Mouse (Mus musculus): Measurements from ENCODE around the gene Lsm12. TPM values are rescaled to one million over a fixed set of nuclear protein-coding genes. Genes with fewer than 3 reads are reported as not detected.

Lsm12 gene
- total RNA-seq, 4 experiments from 2014 or later: 53.5 to 61.6 (median 58.8) TPM

DNA sequence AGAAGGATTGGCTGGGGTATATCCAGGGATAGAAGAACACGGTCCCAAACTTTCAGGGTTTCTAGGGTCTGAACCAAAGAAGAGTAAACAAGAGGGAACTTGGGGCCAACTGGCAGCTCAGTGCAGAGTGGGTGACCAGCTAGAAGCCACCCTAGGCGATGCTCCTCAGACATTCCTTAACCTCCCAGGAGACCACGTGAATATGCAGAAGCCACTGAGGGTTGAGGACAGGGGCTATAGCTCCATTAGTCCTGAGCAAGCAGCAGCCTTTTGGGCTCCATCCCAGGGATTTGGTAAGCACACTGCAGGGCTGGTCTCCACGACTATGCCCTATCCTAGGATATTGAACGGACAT, 31.8 kb upstream of the Lsm12 start:
- no peak for DNase-seq (ENCODE audit: low spot score in 2 of 2)

DNA sequence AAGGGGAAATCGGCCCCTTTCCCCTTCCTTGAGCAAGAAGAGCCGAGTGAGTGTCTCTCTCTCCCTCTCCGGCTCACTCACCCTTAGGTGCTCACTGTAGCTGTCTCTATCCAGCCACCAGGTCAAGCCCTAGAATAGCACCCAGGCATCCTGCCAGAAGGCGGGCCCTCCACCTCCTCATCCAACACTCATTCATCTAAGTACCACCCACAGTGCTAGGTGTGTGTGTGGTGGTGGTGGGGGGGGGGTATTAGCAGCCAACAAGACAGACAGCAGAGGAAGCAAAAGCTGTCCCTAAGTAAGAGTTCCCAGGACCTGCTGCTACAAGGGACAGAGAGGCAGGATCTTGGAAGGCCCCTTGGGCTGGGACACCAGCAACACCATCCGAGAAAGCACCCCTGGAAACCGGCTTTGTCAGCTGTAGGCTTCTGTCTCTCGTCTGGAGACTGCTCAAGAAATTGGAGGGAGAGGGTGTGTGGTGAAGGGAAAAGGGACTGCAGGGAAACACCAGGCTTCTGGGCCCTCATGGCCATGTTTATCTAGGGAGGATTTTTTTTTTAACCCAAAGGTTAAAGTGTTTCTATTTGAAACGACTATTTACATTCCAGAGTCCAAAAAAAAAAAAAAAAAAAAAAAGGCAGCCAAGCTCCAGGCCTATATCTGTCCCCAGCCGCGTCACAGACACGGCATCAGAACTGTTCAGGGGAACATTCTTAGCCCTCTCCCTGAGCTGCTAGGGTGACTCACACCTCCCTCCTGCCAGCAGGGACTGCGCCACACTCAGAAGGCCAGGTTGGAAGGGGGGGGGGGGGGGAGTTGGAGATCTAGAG, 31.2 kb upstream of the Lsm12 start:
- DNase-seq (ENCODE audit: low spot score in 2 of 2): no peak

DNA sequence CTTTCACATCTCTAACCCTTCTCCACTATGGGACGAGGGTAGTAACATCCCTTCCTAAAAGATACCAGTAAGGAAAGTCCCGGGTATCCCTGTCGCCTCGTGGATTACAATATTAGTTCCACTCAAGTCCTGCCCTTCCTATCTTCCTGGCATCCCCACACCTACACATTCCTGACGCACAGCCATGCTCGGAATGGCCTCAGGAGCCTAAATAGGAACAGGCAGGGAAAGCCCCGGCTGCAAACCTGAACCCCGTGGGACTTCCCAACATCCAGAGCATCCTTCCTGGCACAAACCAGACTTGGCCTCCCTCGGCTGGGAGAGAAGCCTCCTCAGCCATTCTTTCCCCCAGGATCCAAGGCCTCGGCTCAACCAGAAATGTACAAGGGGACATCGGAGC, 30.4 kb upstream of the Lsm12 start:
- no peak for DNase-seq (ENCODE audit: low spot score in 2 of 2)

DNA sequence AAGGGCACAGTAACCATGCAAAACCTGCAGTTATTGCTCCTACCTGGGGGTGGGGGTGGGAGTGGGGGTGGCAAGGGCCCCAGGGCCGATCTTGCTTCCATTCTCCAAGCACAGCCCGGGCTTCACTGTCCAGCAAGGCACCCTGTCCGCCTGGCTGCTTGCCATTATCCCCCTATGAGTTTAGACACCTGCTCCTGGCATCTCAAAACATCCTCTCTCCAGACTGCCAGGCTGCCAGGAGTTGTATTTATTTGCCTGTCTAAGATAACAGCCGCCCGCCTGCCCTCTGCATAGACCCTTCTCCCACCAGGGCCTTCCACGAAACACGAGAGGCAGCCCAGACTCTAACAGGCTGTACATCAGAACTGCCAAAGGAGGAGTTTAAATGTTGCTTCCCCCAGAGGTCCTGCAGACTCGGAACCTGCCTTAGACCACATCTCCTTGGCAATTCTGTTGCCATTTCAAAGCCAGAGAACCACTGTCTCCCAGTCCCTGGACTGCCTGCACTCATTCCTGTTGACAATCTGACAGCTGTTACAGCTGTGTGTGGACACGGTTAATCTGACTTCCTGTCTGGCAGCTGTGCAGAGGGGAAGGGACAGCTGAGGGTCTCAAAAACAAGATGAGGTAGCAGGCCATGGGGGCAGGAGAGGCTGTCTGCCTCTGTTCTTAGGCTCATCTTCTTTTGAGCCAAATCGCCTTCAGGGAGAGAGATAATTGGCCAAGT, 29.5 kb upstream of the Lsm12 start:
- DNase-seq (ENCODE audit: low spot score in 2 of 2): no peak

DNA sequence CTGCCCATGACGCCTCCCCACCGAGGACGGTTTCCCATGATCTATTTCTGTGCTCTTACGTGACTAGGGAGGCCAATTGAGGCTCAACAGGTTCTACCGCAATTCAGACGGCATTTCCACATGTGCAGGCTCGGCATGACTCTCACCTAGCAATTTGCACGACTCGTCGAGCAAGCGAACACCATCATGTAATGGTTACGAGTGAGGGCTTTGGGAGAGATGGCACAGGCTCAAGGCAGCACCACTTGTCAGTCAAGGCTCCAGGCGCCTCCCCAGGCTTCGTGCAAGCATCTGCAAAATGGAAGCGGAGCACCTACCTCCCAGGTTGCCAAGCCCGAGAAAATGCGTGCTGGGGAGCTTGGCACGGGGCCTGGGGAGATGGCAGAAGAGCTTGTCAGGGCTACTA, 26.8 kb upstream of the Lsm12 start:
- DNase-seq (ENCODE audit: low spot score in 2 of 2): no peak

DNA sequence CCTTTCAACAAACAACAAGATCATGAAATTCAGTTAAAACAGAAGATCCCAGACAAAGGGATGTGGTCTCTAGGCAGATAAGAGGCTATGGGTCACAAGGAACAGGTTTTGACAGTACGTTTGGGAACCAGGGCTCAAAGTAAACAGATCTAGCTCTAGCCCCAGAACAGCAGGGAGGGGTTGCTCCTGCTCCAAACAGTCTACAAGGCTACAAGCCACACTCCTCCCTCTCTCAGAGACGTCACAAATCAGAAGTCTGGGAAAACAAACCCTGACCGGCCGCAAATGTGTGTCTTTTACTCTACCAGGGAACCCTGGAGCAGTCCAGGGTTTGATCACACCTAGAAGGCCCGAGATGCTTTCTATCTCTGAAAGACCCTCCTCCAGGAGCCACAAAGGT, 25.9 kb upstream of the Lsm12 start:
- no peak for DNase-seq (ENCODE audit: low spot score in 2 of 2)

DNA sequence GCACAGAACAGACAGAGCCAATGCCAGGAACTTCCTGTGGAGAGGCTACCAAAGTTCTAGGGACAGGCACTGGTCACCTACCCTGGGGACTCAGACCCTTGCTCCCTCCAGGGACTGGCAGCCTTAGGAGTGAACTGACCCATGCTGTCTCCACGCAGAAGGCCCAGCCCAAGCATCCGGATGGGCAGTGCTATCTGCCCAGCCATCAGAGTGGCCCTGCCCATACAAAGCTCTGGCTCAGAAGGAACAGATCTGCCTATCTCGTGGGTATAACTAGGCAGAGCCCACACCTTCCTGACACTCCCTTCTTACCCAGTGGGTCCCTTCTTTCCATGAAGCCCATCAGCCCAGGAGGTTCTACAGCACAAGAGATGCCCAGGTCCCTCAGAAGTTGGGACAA, 25.1 kb upstream of the Lsm12 start:
- no peak for DNase-seq (ENCODE audit: low spot score in 2 of 2)

DNA sequence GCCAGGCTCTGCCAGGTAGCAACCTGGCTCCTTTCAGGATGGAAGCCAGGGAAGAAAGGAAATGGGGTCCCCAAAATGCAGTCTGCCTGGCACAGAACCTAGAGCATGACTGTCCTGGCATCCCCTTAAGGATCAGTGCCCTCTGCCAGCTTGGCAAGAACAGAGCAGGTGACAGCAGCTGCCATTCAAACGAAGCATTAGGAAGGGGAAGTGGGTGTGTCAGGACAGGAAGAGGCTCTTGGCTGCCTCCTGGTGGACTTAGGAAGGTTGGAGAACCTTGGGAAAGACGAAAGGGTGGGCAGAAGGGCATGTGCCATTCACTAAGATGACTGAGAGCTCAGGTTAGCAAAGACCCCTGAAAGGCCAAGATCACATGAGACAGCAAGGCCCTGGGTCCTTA, 24.6 kb upstream of the Lsm12 start:
- no peak for DNase-seq (ENCODE audit: low spot score in 2 of 2)

DNA sequence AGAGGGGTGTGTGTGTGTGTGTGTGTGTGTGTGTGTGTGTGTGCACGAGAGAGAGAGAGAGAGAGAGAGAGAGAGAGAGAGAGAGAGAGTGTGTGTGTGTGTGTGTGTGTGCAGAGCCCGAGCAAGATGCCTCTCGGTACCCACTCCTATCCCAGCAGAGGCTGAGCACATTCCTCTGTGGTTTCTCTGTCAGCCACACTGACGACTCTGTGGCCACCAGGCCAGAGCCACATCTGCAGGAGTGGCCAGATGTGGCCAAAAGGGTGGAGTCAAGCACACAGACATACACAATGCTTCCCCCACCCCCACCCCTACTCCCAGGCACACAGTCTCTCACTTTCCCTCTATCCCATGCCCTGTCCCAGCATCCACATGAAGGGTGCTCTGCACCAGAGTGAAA, 23.8 kb upstream of the Lsm12 start:
- no peak for DNase-seq (ENCODE audit: low spot score in 2 of 2)

DNA sequence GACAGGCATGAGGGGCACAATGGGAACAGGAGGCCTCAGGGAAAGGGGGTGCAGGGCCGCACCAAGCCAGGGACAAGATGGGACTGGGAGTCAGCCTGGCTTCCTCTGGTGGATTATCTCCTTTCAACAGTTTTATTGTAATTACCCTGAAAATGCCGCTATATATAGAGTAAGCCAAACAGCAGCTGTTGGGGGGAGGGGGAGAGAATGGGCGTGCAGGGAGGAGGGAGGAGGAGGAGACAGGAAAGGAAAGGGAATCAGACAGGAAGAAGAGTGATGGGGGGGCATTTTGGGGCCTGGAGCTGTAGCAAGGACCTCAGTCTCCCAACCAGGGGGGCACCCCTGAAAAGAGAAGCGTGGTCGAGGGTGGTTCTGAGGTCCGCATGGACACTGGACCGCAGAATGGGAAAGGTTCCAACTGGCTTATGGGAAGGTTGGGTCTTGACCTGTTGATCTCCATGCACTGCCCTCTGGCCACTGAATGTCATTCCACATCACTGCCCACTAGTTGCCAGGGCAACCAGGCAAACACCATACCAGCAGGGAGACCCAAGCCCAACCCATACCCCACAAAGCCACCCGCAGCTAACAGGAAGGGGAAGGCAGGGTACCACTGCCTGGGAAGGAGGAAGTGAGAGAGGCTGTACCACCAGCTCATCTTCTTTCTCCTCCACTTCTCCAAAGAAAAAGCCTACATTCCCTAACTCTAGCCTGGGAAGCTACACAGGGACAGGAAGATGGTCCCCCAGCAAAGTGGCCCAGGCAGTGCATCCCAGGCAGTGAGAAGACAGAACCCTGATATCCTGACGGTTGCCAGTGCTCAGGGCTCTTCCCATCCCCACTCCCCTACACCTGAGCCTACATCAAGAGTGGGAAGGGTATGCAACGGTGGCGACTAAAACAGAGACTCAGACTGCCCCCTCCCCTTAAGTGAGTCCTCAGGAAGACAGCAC, 23.0 kb upstream of the Lsm12 start:
- peak; percentile 50 to 57 for DNase-seq (ENCODE audit: low spot score in 2 of 2)

DNA sequence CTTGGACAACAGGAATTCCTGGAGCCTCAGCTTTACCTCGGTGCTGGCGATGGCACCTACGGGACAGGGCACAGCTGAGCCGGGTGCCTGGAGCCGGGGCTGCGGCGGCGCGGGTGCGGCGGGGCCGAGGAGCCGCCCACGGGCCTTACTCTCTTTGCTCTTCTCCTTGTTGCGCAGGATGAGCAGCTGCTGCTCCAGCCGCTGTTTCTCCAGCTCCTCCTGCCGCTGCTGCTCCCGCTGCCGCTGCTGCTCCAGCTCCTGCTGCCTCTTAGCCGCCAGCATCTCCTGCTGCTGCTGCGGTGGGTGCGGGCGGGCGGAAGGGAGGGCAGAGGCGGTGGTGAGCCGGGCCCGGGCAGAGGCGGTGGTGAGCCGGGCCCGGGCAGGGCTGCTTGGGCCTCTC, 21.4 kb upstream of the Lsm12 start:
- no peak for DNase-seq (ENCODE audit: low spot score in 2 of 2)

DNA sequence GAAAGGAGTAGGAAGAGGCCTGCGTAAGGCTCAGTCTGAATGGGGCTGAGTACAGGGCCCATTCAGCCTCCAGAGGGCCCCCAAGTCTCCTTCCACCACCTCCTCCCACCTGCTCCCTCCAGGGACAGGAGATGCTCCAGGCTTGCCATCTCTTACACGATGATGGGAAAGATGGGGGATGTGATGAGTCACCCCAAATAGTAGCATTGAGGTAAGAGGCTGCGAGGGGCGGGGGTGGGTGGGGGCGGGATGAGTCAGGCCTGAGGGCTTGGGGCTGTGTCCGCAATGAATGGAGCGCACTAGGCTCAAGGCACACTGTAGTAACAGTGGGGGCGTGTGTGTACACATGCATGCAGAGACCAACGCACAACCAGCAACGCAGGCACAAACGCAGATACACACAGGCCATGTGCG, 16.3 kb upstream of the Lsm12 start:
- no peak for DNase-seq (ENCODE audit: low spot score in 2 of 2)

DNA sequence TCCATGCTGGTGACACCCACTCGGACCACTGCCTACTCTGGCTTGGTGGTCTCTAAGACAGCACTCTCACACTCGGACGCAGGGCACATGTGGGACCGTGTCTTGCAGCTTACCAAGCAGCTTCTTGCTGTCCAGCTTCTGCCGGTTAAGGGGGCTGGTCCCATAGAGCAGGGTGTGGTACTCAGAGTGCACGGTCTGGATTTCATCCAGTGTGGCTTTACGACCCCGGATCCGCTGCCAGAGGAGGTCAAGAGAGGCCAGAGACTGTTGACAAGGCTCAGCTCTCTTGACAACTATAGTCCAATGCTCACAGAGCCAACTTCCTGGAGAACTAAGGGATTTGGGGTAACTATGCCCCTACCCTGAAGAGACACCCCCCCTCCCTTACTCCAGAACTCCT, 14.8 kb upstream of the Lsm12 start:
- no peak for DNase-seq (ENCODE audit: low spot score in 2 of 2)

DNA sequence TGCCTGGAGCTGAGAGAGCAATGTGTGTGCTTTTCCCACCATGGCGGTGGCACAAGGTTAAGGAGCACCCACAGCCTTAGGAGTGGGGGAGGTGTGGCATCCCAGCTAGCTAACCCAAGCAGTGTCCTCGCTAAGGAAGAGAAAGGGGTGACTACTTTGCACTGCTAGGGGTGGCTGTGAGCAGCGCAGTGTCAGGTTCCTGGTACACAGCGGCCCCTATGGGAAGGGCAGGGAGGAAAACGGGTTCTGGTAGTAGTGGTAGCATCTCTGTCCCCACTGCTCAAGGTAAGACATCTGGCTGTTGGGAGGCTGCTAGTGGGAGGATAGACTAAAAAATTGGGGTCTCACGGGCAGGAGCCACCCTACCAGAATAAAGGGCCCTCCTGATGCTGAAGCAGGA, 13.1 kb upstream of the Lsm12 start:
- peak in 1 of 2 experiments; percentile 3 for DNase-seq (ENCODE audit: low spot score in 2 of 2)

DNA sequence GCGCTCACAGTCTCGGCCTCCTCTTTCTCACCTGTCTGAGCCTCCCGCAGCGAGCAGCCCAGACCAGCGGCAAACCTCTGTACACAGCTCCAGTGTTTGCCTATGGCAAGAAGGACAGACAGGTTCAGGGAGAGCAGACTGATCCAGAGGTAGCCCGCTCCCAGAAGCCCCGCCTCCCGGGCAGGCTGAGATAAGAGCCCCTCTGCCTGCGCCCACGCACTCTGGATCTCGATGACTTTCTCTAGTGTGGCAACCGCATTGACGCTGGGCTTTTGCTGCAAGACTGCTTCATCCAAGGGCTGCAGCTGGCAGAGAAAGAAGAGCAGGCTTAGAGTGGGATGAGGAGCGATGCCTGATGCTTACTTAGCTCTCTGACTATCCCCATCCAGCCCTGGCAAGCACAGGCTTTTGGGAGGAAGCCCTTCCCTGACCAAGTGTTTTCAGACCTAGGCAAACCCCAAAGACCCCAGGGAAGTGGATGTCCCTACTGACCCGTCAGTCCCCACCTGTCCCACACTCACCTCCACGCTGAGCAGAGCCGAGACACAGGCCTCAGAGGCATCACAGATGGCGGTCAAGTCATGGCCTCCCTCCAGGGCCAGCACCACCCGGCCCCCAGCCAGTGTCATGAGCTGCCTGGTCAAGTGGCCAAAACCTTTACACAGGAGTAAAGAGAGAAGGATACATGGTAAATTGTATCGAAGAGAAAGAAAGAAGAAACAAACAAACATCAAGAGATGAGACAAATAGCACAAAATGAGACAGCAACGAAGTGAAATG, 11.1 kb upstream of the Lsm12 start:
- peak in 1 of 2 experiments; percentile 59 for DNase-seq (ENCODE audit: low spot score in 2 of 2)

DNA sequence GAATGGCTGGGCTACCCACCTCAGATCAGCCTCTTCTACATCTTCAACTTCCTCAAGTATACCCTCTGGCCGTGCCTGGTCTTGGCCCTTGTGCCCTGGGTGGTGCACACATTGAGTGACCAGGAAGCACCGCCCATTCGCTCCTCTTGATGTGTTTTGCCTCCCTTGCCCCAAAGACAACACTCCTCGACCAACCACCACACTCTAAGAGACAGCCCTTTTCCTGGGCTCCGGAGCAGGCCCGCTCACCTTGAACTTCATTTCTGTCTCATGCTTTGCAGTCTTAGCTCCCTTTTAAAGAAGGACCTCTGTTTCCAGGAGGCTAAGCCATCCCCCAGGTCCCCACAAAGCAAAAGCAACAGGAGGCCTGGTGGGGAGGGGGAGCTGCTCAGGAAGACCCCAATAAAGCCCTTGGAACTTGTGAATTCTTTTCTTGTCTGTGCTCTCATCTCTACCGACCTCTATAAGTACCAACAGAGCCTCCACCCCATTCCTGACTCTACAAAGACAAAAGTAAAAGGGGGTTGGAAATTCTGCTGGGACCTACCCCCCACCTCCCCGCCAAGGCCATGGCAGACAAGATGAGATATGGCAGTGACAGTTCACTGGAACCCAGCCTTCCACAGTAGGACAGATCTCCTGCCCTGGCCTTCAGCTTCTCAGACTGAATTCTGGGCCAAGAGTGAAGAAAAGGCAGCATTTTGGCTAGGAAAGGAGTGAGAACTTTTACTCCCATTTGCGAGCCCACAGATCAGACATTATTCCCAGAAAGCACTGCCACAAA, 8.8 kb upstream of the Lsm12 start:
- DNase-seq (ENCODE audit: low spot score in 2 of 2): no peak

DNA sequence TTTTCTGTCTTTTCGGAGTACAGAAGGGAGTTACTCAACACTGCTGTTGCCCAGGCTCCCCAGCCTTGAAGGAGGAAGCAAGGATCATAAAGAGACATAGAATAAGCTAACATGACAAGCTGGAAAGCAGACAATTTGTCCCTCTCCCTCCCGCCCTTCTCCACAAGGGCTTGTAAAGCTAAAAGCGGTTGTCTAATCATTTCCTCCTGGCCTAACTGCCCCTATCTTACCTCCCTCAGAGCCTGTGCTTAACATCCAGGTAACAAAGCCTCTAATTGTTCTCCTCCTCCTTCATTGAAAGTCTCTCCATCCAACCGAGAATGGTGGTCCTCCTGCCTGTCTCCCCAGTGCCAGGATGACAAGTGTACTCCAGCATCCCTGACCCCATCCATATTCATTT, 5.8 kb upstream of the Lsm12 start:
- DNase-seq (ENCODE audit: low spot score in 2 of 2): no peak

DNA sequence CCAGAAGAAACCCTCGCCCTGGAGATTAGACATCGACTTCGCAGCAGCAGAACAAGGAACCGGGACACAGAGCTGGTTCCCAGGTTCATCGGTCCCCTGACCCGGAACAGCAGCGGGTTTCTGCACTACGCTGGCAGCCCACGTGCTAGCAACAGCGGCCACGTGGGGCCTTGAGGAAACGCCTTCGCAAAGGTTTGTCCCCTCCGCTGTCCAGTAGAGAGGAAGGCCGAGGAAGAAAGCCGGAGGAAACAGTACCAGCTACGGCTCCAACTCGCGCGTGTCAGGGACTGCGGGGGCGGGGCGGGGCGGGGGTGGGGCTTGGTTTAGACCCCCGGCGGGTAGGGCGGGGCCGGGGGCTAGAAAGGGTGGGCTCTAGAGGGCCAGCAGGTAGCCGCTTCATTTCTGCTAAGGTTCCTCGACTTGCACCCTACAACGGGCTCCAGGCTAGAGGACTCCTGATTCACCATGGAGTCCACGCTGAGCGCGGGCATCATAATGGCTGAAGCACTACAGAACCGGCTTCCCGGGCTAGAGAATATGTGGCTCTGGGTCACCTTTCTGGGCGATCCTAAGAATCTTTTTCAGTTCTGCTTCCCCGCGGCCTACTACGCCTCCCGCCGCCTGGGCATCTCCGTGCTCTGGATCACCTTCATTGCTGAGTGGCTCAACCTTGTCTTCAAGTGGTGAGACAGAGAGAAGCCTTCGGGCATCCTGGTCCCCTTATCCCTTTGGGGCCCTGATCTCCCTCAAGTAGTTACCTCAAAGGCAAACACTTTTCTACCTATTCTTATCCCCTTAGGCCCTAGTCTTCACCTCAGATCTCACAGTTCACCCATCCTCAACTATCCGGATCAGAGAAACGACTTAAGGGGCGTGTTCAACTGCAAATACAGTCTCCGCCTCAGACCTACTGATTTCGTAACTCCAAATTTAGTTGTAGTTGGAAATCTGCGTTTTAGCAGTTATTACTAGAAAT, 4.7 kb upstream of the Lsm12 start, which contains the start of gene G6pc3:
Gene G6pc3, plus strand, starts transcription at position 160 of the 976 bp plus-strand sequence.
- peak; percentile 91 to 93 for DNase-seq (ENCODE audit: low spot score in 2 of 2)

DNA sequence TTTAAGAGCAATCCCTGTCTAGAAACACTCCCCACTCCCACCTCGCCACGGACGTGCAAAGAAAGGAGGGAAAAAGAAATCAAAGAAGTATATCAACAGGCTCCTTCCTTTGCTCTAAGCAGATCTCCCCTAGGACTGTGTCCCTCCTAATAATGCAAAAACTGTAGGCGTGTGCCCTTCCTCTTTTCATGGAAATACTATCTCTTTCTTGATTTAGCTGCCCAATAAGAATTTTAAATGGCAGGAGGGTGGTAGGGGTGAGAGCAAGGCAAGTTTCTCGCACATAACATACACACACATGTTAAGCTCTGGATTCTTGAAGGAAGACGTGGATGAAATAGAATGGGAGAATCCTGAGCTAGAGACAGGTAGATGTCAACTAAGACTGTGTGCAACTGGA, 3.9 kb upstream of the Lsm12 start:
- no peak for DNase-seq (ENCODE audit: low spot score in 2 of 2)
